14 mouse cellular contexts compared by ENCODE assay signal in the genomic region with DNA sequence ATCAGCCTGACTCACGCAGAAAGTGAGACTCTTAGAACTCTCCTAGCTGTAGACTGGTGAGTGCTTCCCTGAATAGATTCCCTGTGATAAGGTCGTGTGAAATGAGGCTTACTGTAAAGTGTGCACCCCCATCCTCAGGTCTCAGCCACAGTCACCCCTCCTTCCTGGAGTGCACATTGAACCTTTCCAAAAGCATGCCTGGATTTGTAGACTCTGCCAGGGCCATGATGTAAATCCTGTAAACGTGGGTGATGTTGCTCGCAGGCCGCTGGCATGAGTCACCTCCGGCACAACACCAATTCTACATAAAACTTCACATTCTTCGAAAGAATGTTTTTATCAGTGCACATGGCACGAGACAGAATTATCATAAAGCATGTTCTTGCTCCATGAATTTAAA.
"Had no signal": no experiment of that assay in that cellular context is flagged by ENCODE, and none has a peak within 500 bp of the region (broad histone marks: within the 10 kb centered on the region; RNA-seq: fewer than 3 reads in every experiment).

No protein-coding gene starts in this region.

- H3K9ac ChIP-seq: kidney, embryonic 15.5 days; liver, embryonic 13.5 days had no signal

- H3K36me3 ChIP-seq: kidney, embryonic 15.5 days; liver, embryonic 13.5 days had no signal

- H3K27me3 ChIP-seq: kidney, embryonic 15.5 days; liver, embryonic 13.5 days had no signal

- H3K4me2 ChIP-seq: kidney, embryonic 15.5 days; liver, embryonic 13.5 days; midbrain, embryonic 11.5 days had no signal

- H3K27ac ChIP-seq: kidney, embryonic 15.5 days; liver, embryonic 13.5 days had no signal

- H3K4me1 ChIP-seq: kidney, embryonic 15.5 days; liver, embryonic 13.5 days had no signal

- H3K4me3 ChIP-seq: kidney, embryonic 15.5 days; liver, embryonic 13.5 days had no signal

- DNase-seq: kidney, adult 11 months; kidney, adult 8-10 months; kidney, postnatal 10 days; kidney, postnatal 36 days; layer of hippocampus, postnatal 36 days; liver, embryonic 13.5 days; lung, adult 2 months; lung, postnatal 14 days; lung, postnatal 4 days; midbrain, embryonic 14.5 days; thymus, adult 18-20 months; thymus, postnatal 36 days had no signal

- H3K9me3 ChIP-seq: kidney, embryonic 15.5 days; liver, embryonic 13.5 days had no signal
